Mouse (Mus musculus): ENCODE measurements around the gene Zbtb11.

The Zbtb11 gene

DNA sequence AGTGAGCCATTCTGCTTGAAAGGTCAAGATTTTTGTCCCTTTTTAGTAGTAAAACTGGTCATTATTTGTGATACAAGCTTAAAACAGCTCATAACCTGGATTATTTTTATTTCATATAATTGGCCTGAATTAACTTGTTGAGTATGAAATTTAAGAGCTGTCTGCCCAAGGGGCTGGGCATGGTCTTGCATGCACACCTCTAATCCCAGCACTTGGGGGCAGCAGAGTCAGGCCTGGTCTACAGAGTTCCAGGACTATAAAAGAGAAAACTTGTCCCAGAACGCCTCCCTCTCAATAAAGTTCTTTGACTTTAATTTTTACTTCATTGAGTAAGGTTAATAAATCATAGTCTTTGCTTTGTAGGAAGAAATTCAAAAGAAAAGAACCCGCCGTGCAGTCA, 4.5 kb upstream of the Zbtb11 start:
- peak in 1 of 2 experiments; percentile 43 for DNase-seq (ENCODE audit: low spot score in 2 of 2)

DNA sequence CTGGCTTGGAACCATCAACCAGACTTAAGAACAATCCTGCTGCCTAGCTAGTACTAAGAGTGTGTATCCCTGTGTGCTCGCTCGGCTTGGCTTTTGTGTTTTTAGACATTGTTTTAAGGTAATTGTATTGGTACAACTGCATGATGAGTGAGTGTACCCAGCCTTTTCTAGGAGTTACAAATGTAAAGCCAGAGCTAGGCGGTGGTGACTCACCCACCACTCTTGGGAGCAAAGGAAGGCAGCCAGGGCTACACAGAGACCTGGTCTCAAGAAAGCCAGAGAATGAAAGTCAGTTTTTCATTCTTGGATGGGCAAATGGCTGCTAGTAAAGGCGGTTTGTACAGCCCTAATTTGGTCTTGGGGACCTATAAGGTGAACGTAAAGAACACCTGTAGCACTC, 3.3 kb upstream of the Zbtb11 start:
- no peak for DNase-seq (ENCODE audit: low spot score in 2 of 2)

DNA sequence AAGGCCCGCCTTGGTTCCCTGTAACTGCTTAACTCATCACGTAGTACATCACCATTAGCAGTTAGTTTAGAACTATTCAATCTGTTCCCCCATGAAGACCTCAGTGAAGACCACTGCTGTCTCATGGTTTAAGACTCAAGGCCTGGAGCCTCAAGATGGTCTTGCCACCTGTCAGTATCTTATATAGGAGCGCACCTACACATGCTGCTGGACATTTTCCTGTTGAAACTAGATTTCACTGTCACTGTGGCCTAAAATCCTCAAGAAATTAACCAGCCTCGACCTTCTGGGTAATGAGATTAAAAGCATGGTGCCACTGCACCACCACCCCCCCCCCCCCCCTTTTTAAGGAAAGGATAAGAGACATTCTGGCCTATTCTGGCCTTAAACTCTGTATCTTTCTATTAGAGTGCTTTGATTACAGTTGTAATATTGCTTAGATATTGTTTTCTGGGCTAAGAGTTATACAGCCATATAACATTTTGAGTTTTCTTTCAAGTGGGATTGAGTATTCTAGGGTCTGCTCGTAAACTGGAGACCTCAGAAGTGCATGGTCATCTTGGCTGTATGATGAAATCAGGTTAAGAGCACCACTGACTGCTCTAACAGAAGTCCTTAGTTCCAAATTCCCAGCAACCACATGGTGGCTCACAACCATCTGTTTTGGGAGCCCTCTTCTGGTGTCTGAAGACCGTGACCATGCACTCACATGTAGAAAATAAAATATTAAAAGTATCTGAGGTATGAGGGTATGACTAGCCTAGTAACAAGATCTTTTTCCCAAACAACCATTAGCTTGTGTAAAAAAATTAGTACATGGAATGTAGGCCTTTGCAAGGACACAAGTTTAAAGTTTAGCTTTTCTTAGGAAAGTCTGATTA, 1.7 kb upstream of the Zbtb11 start:
- DNase-seq (ENCODE audit: low spot score in 2 of 2) = no peak

DNA sequence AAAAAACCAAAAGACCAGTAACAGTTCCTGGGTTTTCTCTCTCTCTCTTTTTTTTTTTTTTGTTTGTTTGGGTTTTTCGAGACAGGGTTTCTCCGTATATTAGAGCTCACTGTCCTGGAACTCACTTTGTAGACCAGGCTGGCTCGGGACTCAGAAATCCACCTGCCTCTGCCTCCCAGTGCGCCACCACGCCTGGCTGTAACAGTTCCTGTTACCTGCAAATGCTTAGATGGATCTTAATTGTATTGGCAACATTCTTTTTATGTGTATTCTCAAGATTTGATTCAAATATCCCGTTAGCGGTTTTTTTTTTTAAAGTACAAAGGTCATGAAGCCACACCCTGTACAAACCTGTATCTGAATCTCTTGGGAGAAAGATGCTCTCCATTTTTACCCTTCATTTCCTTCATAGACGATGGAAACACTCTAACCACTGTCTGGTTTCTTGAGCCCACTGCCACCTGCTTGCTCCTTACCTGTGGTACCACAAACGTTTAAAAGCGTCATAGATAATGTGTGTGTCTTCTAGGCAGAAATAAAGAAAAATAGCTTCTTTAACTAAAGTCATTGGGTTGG, 969 bp upstream of the Zbtb11 start:
- no peak for DNase-seq (ENCODE audit: low spot score in 2 of 2)

DNA sequence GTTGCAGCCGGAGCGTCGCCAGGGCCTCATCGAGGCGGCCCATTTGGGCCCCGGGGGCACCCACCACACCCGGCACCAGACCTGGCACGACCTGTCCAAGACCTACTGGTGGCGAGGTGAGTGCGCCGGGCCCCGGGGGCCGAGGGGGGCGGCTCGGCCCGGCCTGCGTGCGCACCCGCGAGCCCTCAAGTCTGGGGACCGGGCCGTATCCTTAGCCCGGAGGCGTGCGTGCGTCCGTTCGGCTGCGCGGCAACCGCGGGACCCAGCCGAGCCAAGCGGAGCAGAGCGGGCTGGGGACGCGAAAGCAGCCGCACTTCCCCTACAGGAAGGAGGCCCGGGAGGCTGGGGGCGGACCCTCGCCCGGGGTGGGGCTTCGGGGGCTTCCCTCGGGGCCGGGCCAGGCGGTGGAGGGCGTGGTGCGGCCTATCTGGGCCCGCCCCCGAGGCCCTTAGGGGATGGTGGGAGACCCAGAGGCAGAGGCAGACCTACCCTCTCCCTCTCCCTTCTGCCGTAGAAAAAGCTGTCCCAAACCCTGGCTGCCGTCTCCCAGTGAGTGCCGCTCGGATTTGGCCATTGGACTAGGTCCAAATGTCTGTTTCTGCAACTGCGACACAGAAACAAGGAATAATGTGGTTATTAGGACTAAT, 696 bp downstream of the Zbtb11 start:
- peak; percentile 79 to 84 for DNase-seq (ENCODE audit: low spot score in 2 of 2)

DNA sequence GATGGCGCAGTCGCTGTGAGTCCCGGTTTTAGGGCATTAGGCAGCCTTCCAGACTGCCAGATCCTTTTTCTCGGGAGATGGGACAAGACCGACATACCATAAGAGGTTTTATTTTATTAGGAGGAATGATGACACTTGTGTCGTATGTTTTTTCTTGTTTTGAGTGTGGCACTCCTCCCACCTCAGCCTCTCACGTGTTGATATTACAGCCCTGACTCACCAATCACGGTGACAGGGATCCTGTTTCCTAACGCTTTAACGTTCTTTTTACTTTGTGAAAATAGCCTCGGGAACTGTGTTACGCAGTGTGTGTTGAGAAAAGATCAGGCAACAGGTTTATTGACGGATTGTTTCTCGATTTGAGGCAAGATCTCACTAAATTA, 1.2 kb downstream of the Zbtb11 start:
- no peak for DNase-seq (ENCODE audit: low spot score in 2 of 2)

DNA sequence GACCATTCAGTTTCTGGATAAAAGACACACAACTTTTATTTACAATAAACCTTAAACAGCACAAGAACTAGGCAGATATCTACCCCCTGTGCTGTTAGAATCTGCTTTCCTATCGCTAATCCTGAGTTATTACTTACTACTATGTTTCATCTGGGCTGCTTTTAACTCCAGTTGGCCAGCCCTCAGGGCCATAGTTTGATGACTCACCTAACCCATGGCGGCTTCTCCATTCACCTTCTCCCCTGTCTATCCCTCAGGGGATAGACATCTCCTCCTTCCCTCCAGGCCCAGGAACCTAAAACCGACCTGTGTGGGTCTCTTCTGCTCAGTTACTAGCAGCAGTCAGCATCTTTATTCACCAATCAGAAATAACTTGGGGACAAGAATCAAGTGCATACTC, 12.3 kb downstream of the Zbtb11 start:
- DNase-seq (ENCODE audit: low spot score in 2 of 2) = no peak

DNA sequence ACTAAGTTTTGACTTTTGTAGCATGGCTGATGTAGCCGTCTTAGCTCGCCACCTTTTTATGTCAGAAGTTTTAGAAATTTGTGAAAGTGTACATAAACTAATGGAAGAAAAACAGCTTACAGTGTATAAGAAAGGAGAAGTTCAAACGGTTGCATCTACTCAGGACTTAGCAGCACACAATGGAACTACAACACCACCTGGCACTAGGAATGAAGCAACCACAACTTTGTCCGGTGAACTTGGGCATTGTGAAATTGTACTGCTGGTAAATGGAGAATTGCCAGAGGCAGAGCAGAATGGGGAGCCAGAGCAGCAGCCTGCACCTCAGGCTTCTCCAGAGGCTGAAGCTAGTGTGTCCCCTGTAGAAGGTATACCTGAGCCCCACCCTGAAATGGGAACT, 16.6 kb downstream of the Zbtb11 start:
- DNase-seq (ENCODE audit: low spot score in 2 of 2) = no peak

DNA sequence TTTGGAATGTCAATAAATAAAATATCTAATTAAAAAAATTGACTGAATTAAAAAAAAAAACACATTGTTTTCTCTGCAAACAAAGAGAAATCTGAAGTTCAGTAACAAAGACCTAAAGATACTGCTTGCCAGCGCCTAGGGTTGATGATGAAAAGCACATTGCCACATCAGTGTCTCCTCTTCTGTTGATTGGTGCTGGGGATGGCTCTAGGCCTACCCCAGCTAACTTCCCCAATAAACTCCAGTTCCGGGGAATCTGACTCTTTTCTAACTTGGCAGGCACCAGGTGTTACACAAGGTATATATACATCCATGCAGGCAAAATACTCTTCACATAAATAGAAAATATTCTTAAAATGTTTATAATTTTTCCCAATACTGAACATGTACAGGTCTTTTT, 20.6 kb downstream of the Zbtb11 start:
- DNase-seq (ENCODE audit: low spot score in 2 of 2) = no peak

DNA sequence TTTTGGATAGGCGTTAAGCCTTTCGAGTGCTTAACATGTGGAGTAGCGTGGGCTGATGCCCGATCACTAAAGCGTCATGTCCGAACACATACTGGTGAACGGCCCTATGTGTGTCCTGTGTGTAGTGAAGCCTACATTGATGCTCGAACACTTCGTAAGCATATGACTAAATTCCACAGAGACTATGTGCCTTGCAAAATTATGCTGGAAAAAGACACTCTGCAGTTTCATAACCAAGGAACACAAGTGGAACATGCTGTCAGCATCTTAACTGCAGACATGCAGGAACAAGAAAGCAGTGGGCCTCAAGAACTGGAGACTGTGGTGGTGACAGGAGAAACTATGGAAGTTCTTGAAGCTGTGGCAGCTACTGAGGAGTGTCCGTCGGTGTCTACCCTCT, 33.1 kb downstream of the Zbtb11 start:
- no peak for DNase-seq (ENCODE audit: low spot score in 2 of 2)

DNA sequence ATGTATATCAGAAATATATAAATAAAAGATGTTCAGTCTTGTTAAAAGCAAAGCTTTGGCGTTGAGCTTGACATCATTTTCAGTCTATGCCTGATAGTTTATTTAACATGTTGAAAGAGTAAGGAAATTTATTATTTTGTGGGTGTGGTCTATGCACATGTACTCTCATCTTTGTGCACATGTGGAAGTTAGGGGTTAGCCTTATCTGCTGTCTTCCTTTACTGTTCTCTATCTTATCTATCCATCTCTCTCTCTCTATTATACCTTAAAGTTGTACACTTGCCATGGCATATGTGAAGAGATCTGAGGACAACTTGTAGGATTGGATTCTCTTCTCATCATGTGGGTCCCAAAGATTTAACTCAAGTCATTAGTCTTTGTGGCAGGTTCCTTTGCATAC, 35.2 kb downstream of the Zbtb11 start:
- no peak for DNase-seq (ENCODE audit: low spot score in 2 of 2)

DNA sequence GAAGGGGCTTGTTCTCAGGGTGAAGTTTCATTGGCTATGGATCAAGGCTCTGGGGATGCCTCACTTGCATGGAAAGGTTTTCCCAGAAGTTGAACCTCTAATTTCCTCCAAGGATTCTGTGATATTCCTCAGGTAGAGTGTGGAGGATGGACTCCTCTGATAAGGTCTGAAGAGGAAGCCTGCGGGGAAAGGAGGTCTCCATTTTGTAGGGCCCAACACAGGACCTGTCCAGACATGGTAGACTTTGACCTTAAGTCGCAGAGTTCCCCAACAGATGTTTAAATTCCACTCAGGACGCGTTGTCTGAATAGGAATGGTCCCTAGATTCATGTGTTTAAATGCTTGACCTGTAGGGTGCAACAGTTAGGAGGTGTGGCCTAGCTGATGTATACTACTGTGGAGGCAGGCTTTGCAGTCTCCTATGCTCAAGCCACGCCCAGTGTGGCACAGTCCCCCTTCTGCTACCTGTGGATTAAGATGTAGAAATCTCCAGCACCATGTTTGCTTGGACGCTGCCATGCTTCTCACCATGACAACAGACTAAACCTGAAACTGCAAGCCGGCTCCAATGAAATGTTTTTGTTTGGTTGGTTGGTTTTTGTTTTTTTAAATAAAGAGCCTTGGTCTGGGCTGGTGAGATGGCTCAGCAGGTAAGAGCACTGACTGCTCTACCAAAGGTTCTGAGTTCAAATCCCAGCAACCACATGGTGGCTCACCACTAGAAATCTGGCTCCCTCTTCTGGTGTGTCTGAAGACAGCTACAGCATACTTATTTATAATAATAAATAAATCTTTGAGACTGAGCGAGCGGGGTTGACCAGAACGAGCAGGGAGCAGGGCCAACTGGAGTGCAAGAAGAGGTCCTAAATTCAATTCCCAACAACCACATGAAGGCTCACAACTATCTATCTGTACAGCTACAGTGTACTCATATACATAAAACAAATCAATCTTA, 39.4 kb downstream of the Zbtb11 start:
- no peak for DNase-seq (ENCODE audit: low spot score in 2 of 2)

DNA sequence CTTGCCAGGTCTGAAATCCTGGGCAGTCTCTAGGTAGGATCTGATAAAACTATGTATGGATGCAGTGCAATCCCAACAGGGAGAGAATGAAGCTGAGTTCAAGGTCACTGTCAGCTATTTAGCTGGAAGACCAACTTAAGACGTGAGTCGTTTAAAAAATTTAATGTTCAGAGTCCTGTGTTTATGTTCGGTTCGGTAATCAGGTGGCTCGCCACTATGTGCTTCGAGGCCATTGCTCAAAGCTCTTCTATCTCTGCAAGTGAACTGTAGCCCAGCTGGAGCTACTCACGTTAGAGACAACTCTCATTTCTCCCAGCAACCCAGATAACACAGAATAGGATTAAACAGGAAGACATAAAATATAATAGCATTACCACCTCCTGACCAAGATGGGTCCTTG, 40.4 kb downstream of the Zbtb11 start:
- DNase-seq (ENCODE audit: low spot score in 2 of 2) = no peak

DNA sequence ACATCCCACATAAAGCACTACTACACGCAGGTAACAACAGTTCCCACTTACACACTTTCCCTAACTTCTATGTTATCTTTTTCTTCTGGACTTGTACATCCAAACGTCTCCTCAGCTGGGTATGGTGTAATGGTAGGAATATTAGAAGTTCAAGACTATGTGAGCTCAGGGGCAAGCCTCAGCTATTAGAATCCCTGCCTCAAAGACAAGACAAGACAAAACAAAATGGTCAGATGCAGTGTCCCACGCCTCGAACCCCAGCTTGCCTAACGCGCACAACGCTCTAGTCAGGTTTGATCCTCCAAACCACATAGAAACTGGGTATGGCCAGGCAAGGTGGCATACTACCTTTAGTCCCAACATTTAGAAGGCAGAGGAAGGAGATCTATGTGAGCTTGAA, 46.0 kb downstream of the Zbtb11 start:
- no peak for DNase-seq (ENCODE audit: low spot score in 2 of 2)

DNA sequence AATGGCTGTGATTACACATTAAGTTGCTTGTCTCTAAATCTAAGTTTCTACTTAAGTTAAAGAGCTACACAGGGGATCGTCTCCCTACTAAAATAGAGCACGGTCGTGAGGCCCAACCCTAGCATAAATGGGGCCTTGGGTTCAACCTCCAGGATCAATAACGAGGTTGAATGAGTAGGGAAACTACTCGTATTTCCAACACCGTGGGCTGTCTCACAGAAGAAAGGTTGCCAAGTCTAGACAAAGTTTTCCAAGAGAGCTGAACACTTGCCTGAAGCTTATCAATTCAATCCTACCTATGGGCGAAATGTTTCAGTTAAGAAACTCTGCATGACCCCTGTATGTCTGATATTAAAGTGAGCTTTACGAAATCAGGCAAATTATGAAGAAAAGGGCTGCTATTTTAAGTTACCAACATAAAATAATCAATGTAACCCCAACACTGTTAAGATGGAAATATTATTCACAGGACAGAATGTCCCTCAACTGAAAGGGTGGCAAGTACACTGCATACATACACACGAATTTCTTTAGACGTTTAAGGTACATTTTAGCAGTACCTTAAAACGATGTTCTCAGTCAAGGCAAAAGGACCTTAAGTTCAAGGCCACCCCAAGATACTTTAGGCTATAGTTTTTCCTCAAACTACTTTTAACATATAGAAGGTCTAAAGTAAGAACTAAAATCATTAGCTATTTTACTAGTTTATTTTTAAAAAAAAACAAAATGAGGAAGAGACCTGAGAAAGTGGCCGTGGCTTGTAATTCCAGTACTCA, 54.4 kb downstream of the Zbtb11 start:
- DNase-seq (ENCODE audit: low spot score in 2 of 2) = no peak

DNA sequence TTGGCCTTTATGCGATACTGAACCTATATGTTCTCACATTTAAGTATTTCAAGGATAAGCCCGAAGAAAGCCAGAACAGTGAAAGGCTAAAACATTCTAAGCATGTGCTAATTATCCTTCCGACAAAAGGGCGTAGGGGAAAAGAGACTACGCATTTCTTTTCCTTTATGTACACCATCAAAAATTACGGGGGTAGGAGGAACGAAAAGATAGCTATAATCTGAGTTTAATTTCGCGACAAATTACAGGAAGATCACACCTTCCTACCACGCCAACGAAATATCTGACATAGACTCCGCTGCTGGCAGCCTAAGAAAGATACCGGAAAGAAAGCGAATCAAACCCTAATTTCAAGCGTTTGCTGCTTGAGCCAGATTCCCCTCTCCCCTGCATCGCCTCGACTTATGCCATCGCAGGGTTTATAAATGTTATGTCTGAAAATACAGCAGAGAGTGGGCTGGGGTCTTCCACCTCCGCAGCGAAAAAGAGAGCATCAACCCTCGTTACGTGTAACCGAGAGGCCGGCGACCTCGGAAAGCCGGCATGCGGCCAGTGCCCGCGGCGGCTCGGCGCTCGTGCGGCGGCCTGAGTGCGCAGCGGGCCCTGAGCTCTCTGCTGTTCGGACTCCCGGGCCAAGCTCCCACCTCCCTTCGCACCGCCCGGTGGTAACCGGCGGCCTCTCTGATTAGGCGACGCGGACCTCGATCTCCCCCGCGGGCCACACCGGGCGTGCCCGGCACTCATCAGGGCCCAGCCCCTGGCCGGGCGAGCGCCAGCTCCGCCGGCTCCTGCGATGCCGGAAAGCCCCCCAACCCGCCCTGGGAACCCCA, 55.3 kb downstream of the Zbtb11 start:
- no peak for DNase-seq (ENCODE audit: low spot score in 2 of 2)

DNA sequence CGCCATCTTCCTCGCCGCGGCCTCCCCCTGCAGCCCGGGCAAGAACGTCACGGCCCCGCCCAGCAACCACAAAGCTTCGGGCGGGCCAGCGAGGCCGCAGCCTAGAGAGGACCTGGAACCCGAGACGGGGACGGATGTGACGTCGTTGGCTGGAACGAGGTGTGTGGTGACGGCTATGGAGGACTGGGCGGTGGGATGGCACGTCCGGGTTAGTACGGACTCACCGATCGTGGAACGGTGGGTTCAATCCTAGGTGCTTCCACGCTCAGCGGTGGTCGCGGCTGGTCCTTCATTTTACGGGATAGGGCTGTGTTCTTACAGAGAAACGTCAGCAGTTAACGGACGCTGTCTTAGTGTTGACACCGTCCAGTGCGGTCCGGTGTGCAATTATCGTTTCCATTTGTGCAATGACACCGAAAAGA, 56.0 kb downstream of the Zbtb11 start, which contains the start of gene Pcnp:
Gene Pcnp, minus strand, starts transcription at position 79 of the 422 bp plus-strand sequence.
- peak; percentile 94 to 97 for DNase-seq (ENCODE audit: low spot score in 2 of 2)

DNA sequence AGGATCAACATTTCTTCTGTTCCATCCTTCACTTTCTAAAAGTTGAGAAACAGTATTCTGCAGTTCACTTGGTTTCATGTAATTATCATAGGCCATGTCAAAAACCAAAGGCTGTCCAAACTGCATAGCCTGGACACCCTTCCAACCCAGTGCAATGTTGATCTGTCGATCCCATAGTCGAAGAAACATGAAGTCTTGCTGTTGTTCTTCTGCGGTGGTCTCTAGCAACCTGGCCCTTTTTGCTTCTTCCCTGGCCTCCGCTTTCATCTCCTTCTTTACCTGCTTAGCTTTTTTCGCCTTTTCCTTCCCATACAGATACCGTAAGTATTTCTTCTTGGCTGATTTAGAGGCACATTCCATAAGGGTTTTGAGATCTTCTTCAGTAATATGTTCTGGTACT, 60.9 kb downstream of the Zbtb11 start:
- no peak for DNase-seq (ENCODE audit: low spot score in 2 of 2)

DNA sequence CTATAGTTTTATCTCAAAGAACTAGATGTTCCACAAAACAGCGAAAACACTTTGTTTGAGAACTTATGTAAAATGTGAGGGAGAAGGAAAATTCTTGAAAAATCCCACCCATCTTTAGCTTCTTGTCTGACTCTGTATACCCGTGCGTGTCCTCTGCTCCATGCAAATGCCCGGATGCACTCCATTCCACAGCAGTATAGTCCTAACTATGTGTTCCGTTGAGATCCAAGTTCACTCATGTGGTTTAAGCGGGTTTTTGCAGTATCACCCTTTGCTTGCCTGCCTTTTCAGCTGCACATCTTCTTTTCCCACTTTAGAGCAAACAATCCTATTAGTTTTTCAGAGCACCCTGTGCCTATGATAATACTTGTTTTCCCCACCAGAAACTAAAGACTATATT, 62.8 kb downstream of the Zbtb11 start:
- no peak for DNase-seq (ENCODE audit: low spot score in 2 of 2)

Measured in spleen, postnatal 14 days (tissue).